Mouse (Mus musculus): Measurements from ENCODE around the gene Gtf2a2. TPM values are rescaled to one million over a fixed set of nuclear protein-coding genes. Genes with fewer than 3 reads are reported as not detected.

Gtf2a2 gene
- polyA plus RNA-seq, 1 experiment from 2014 or later: 115 TPM

- WGBS (ENCODE audit: insufficient replicate concordance): 81% methylated on average over 5 of the region's 5 CpGs
- H3K9ac ChIP-seq: no peak overlapping the region
- H3K4me3 ChIP-seq (replicated peaks): no peak overlapping the region
- ATAC-seq (ENCODE audit: insufficient read depth): no peak
- H3K27me3 ChIP-seq: no peaks in the 10 kb centered on the region
- H3K36me3 ChIP-seq (replicated peaks): peaks cover 49% of the 10 kb centered on the region
- peaks cover 43% of the 10 kb centered on the region for H3K4me1 ChIP-seq (replicated peaks)
- no peak overlapping the region for H3K4me2 ChIP-seq
- H3K9me3 ChIP-seq (replicated peaks): no peaks in the 10 kb centered on the region
- no peak overlapping the region for H3K27ac ChIP-seq (replicated peaks)
Observed at GRCm38 (mm10) chr9:69994547-69994946, 17.8 kb upstream of the Gtf2a2 start.

- Histone ChIP-seq H3K9me3 (replicated peaks) (no peaks in the 10 kb centered on the region), H3K4me1 (replicated peaks) (0 out of 2 replicates have a peak, but pooled peaks cover 9% of the 10 kb centered on the region), H3K36me3 (replicated peaks) (peaks cover 85% of the 10 kb centered on the region), H3K4me3 (replicated peaks) (no peak overlapping the region), H3K9ac (no peak overlapping the region), H3K4me2 (no peak overlapping the region), H3K27me3 (no peaks in the 10 kb centered on the region), H3K27ac (replicated peaks) (no peak overlapping the region)
- 78% methylated on average over 1 of the region's 1 CpGs for WGBS (ENCODE audit: insufficient replicate concordance)
- no peak for ATAC-seq (ENCODE audit: insufficient read depth)
Observed at GRCm38 (mm10) chr9:69999318-69999717, 13.0 kb upstream of the Gtf2a2 start.

GRCm38 (mm10) chr9:70003516-70003915 is 8.8 kb upstream of the Gtf2a2 start:
- Histone ChIP-seq H3K4me3 (replicated peaks) (no peak overlapping the region), H3K27me3 (no peaks in the 10 kb centered on the region), H3K27ac (replicated peaks) (no peak overlapping the region), H3K9ac (no peak overlapping the region), H3K36me3 (replicated peaks) (peaks cover 76% of the 10 kb centered on the region), H3K4me1 (replicated peaks) (peaks cover 2% of the 10 kb centered on the region; the same call in 1 of the 2 replicates), H3K9me3 (replicated peaks) (no peaks in the 10 kb centered on the region), H3K4me2 (no peak overlapping the region)
- ATAC-seq (ENCODE audit: insufficient read depth): no peak
- 75% methylated on average over 10 of the region's 10 CpGs for WGBS (ENCODE audit: insufficient replicate concordance)

DNA sequence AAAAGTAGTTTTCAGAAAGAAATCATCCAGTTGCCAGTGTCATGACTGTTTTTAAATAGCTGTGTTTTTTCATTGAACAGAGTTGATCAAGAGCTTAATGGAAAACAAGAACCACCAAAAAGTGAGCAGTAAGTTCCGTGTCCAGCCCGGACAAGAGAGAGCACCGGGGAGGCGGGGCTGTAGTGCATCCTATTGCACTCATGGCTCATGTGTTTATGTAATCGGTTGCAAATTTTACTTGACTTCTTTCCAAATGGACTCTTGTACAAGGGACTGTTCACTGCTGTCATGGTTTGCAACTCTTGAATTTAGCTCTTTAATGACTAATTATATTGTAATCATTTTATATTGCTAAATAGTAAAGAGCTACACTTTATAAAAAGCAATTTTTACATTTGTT is 5.4 kb upstream of the Gtf2a2 start:
- Histone ChIP-seq H3K27me3 (no peaks in the 10 kb centered on the region), H3K4me3 (replicated peaks) (no peak overlapping the region), H3K36me3 (replicated peaks) (peaks cover 60% of the 10 kb centered on the region), H3K4me1 (replicated peaks) (peaks cover 25% of the 10 kb centered on the region), H3K9ac (no peak overlapping the region), H3K4me2 (no peak overlapping the region), H3K9me3 (replicated peaks) (no peaks in the 10 kb centered on the region), H3K27ac (replicated peaks) (no peak overlapping the region)
- 77% methylated on average over 5 of the region's 5 CpGs for WGBS (ENCODE audit: insufficient replicate concordance)
- ATAC-seq (ENCODE audit: insufficient read depth): no peak

- ATAC-seq (ENCODE audit: insufficient read depth): no peak
- no peak overlapping the region for H3K4me3 ChIP-seq (replicated peaks)
- no peaks in the 10 kb centered on the region for H3K9me3 ChIP-seq (replicated peaks)
- 72% methylated on average over 14 of the region's 14 CpGs for WGBS (ENCODE audit: insufficient replicate concordance)
- peaks cover 53% of the 10 kb centered on the region for H3K36me3 ChIP-seq (replicated peaks)
- no peak overlapping the region for H3K9ac ChIP-seq
- H3K27ac ChIP-seq (replicated peaks): no peak overlapping the region
- no peak overlapping the region for H3K4me2 ChIP-seq
- H3K4me1 ChIP-seq (replicated peaks): peaks cover 27% of the 10 kb centered on the region
- no peaks in the 10 kb centered on the region for H3K27me3 ChIP-seq
Observed at GRCm38 (mm10) chr9:70007506-70008248, 4.7 kb upstream of the Gtf2a2 start.

- no peak for ATAC-seq (ENCODE audit: insufficient read depth)
- 31% methylated on average over 8 of the region's 8 CpGs for WGBS (ENCODE audit: insufficient replicate concordance)
- Histone ChIP-seq H3K27ac (replicated peaks) (peak overlapping the region; percentile 48), H3K4me1 (replicated peaks) (peaks cover 44% of the 10 kb centered on the region), H3K36me3 (replicated peaks) (peaks cover 37% of the 10 kb centered on the region), H3K27me3 (no peaks in the 10 kb centered on the region), H3K4me3 (replicated peaks) (no peak overlapping the region), H3K9ac (no peak overlapping the region), H3K4me2 (no peak overlapping the region), H3K9me3 (replicated peaks) (no peaks in the 10 kb centered on the region)
Observed at GRCm38 (mm10) chr9:70009754-70010304, 2.5 kb upstream of the Gtf2a2 start.

DNA sequence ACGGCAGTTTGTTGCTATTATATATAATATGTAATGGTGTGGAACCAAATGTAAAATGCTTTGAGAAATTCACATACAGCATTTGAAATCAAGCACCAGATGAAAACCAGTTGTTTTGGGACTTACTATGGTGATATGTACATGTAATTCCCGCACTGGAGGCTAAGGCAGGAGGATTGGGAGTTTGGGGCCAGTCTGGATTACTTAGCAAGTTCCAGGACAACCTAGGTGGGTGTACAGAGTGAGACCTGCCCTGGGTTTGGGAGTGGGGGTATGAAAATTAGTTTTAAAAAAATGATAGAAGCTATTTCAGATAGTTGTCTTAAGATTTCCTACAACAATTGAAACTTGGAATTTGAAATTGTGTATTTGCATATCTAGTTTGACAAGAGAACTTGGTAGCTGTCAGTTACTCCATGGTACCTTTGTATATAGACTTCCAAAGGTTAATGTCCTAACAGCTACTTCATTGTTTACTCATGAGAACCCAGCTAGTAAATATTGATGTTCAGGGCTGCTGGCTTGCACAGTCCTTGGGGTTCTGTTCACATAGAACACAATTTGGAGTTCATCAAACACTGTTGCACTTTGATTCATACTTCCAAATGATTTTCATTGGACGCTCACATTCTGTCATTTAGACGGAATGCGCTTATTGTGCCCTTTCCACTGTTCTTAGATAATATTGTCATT is 1.4 kb upstream of the Gtf2a2 start:
- no peak overlapping the region for H3K4me3 ChIP-seq (replicated peaks)
- WGBS (ENCODE audit: insufficient replicate concordance): 78% methylated on average over 5 of the region's 5 CpGs
- H3K27ac ChIP-seq (replicated peaks): peak overlapping the region; percentile 89
- no peak overlapping the region for H3K9ac ChIP-seq
- H3K27me3 ChIP-seq: no peaks in the 10 kb centered on the region
- H3K4me1 ChIP-seq (replicated peaks): peaks cover 49% of the 10 kb centered on the region
- no peak overlapping the region for H3K4me2 ChIP-seq
- no peak; the same call in 1 of the 2 replicates for ATAC-seq (ENCODE audit: insufficient read depth)
- H3K36me3 ChIP-seq (replicated peaks): peaks cover 35% of the 10 kb centered on the region
- no peaks in the 10 kb centered on the region for H3K9me3 ChIP-seq (replicated peaks)

- H3K27ac ChIP-seq (replicated peaks): peak overlapping the region; percentile 89
- peaks cover 56% of the 10 kb centered on the region for H3K4me1 ChIP-seq (replicated peaks)
- whole genome bisulfite sequencing (ENCODE audit: insufficient replicate concordance): 53% methylated on average over 14 of the region's 14 CpGs
- H3K4me3 ChIP-seq (replicated peaks): peak overlapping the region; percentile 87
- H3K9ac ChIP-seq: peak overlapping the region; percentile 89
- peaks cover 43% of the 10 kb centered on the region for H3K36me3 ChIP-seq (replicated peaks)
- no peak for ATAC-seq (ENCODE audit: insufficient read depth)
- H3K9me3 ChIP-seq (replicated peaks): no peaks in the 10 kb centered on the region
- peak overlapping the region; percentile 78 for H3K4me2 ChIP-seq
- H3K27me3 ChIP-seq: no peaks in the 10 kb centered on the region
Observed at GRCm38 (mm10) chr9:70011537-70012407, 578 bp upstream of the Gtf2a2 start.

DNA sequence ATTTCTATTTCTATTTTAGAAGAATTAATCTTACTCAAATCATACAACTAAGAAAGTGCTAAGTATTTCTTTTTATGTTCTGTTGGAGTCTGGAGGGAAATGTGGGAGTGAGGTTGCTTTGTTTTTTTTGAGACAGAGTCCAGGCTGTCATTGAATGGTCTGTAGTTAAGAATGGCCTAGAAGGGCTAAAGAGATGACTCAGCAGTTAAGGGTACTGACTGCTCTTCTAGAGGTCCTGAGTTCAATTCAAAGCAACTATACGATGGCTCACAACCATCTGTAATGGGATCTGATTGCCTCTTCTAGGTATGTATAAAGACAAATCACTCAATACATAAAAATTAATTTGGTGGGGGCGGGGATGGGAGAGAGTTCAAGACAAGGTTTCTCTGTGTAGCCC is 3.3 kb downstream of the Gtf2a2 start:
- no peak for ATAC-seq (ENCODE audit: insufficient read depth)
- WGBS (ENCODE audit: insufficient replicate concordance): 82% methylated on average over 2 of the region's 2 CpGs
- peaks cover 41% of the 10 kb centered on the region for H3K4me1 ChIP-seq (replicated peaks)
- H3K9ac ChIP-seq: no peak overlapping the region
- H3K4me3 ChIP-seq (replicated peaks): no peak overlapping the region
- H3K9me3 ChIP-seq (replicated peaks): no peaks in the 10 kb centered on the region
- no peak overlapping the region for H3K4me2 ChIP-seq
- H3K27me3 ChIP-seq: no peaks in the 10 kb centered on the region
- no peak overlapping the region for H3K27ac ChIP-seq (replicated peaks)
- H3K36me3 ChIP-seq (replicated peaks): peaks cover 34% of the 10 kb centered on the region

DNA sequence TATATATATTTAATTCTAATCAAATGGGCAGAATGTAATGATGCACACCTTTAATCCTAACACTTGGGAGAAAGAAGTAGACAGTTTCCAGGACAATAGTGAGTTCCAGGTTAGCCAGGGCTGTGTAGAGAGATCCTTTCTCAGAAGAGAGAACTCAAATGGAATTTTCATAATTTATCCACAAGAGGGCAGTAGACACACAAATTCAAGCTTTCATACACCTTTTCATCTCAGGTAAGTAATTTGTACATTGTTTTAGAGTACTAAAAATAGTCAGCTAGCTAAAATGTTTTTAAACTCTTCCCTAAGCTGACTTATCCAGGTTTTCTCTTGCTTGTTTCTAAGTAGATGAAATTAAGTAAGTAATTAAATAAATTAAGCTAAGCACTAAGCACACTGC is 6.5 kb downstream of the Gtf2a2 start:
- ATAC-seq (ENCODE audit: insufficient read depth): no peak
- Histone ChIP-seq H3K27me3 (no peaks in the 10 kb centered on the region), H3K9me3 (replicated peaks) (no peaks in the 10 kb centered on the region), H3K4me3 (replicated peaks) (no peak overlapping the region), H3K27ac (replicated peaks) (no peak overlapping the region), H3K4me1 (replicated peaks) (peaks cover 43% of the 10 kb centered on the region), H3K9ac (no peak overlapping the region), H3K4me2 (no peak overlapping the region), H3K36me3 (replicated peaks) (peaks cover 57% of the 10 kb centered on the region)

- Histone ChIP-seq H3K36me3 (replicated peaks) (peaks cover 46% of the 10 kb centered on the region), H3K27me3 (no peaks in the 10 kb centered on the region), H3K4me2 (no peak overlapping the region), H3K4me3 (replicated peaks) (no peak overlapping the region), H3K4me1 (replicated peaks) (peaks cover 38% of the 10 kb centered on the region), H3K9me3 (replicated peaks) (no peaks in the 10 kb centered on the region), H3K27ac (replicated peaks) (0 out of 2 replicates have a peak overlapping the region, but pooled peaks have one; percentile 14), H3K9ac (no peak overlapping the region)
- ATAC-seq (ENCODE audit: insufficient read depth): peak; percentile 70
- WGBS (ENCODE audit: insufficient replicate concordance): 17% methylated on average over 1 of the region's 1 CpGs
Observed at GRCm38 (mm10) chr9:70021610-70022009, 9.3 kb downstream of the Gtf2a2 start.

Data from liver, embryonic 15.5 days (tissue).